Mouse (Mus musculus): ENCODE data around the gene Gm7544. TPM values are rescaled to one million over a fixed set of nuclear protein-coding genes. Genes with fewer than 3 reads are reported as not detected.
A peak's percentile ranks its signal among the peaks of the same experiment; 100 is the strongest.
"Not testable (repeated sequence)": the region's sequence is repeated elsewhere in the genome, so short reads cannot be mapped to it uniquely, and the experiment has no call there.

The Gm7544 gene
- polyA plus RNA-seq, 1 experiment from 2014 or later: not detected

GRCm38 (mm10) chr1:82975750-82976149, 19.9 kb upstream of the Gm7544 start:
- H3K27ac ChIP-seq (ENCODE audit: low read depth, low read length): no peak overlapping the region
- no peaks in the 10 kb centered on the region for H3K9me3 ChIP-seq (ENCODE audit: control insufficient read depth, low read length)
- no peaks in the 10 kb centered on the region for H3K36me3 ChIP-seq (ENCODE audit: control insufficient read depth, insufficient read depth, low read length)
- no peaks in the 10 kb centered on the region for H3K27me3 ChIP-seq (ENCODE audit: control insufficient read depth, insufficient read depth, low read length)
- ATAC-seq (ENCODE audit: insufficient read depth, low FRiP score, low TSS enrichment) (no peak), DNase-seq (ENCODE audit: low spot score) (no peak)
- H3K4me3 ChIP-seq (ENCODE audit: low read depth, low read length): no peak overlapping the region
- 87% methylated on average over 5 of the region's 5 CpGs for WGBS
- no peak overlapping the region for H3K9ac ChIP-seq (ENCODE audit: low read length)
- H3K4me2 ChIP-seq (ENCODE audit: low read depth): no peak overlapping the region
- H3K4me1 ChIP-seq (ENCODE audit: control insufficient read depth, insufficient read depth, low read length): no peaks in the 10 kb centered on the region

GRCm38 (mm10) chr1:82974342-82974741, 18.5 kb upstream of the Gm7544 start:
- ATAC-seq (ENCODE audit: insufficient read depth, low FRiP score, low TSS enrichment): no peak

GRCm38 (mm10) chr1:82973901-82974300, 18.1 kb upstream of the Gm7544 start:
- 75% methylated on average over 6 of the region's 6 CpGs for WGBS
- H3K27me3 ChIP-seq (ENCODE audit: control insufficient read depth, insufficient read depth, low read length): no peaks in the 10 kb centered on the region
- H3K4me1 ChIP-seq (ENCODE audit: control insufficient read depth, insufficient read depth, low read length): no peaks in the 10 kb centered on the region
- H3K4me2 ChIP-seq (ENCODE audit: low read depth): no peak overlapping the region
- H3K36me3 ChIP-seq (ENCODE audit: control insufficient read depth, insufficient read depth, low read length): no peaks in the 10 kb centered on the region
- no peaks in the 10 kb centered on the region for H3K9me3 ChIP-seq (ENCODE audit: control insufficient read depth, low read length)
- H3K4me3 ChIP-seq (ENCODE audit: low read depth, low read length): no peak overlapping the region
- no peak for ATAC-seq (ENCODE audit: insufficient read depth, low FRiP score, low TSS enrichment)
- DNase-seq (ENCODE audit: low spot score): no peak
- no peak overlapping the region for H3K9ac ChIP-seq (ENCODE audit: low read length)
- no peak overlapping the region for H3K27ac ChIP-seq (ENCODE audit: low read depth, low read length)

More at GRCm38 (mm10) chr1:82974342-82974741, 18.5 kb upstream of the Gm7544 start:
- H3K9ac ChIP-seq (ENCODE audit: low read length): no peak overlapping the region
- H3K4me2 ChIP-seq (ENCODE audit: low read depth): no peak overlapping the region
- no peaks in the 10 kb centered on the region for H3K9me3 ChIP-seq (ENCODE audit: control insufficient read depth, low read length)
- no peaks in the 10 kb centered on the region for H3K4me1 ChIP-seq (ENCODE audit: control insufficient read depth, insufficient read depth, low read length)
- WGBS: 90% methylated on average over 9 of the region's 9 CpGs
- H3K36me3 ChIP-seq (ENCODE audit: control insufficient read depth, insufficient read depth, low read length): no peaks in the 10 kb centered on the region
- H3K27ac ChIP-seq (ENCODE audit: low read depth, low read length): no peak overlapping the region
- no peak for DNase-seq (ENCODE audit: low spot score)
- H3K4me3 ChIP-seq (ENCODE audit: low read depth, low read length): no peak overlapping the region
- H3K27me3 ChIP-seq (ENCODE audit: control insufficient read depth, insufficient read depth, low read length): no peaks in the 10 kb centered on the region

- H3K4me3 ChIP-seq (ENCODE audit: low read depth, low read length): no peak overlapping the region
- no peaks in the 10 kb centered on the region for H3K4me1 ChIP-seq (ENCODE audit: control insufficient read depth, insufficient read depth, low read length)
- H3K9me3 ChIP-seq (ENCODE audit: control insufficient read depth, low read length): no peaks in the 10 kb centered on the region
- no peaks in the 10 kb centered on the region for H3K27me3 ChIP-seq (ENCODE audit: control insufficient read depth, insufficient read depth, low read length)
- no peak overlapping the region for H3K27ac ChIP-seq (ENCODE audit: low read depth, low read length)
- H3K4me2 ChIP-seq (ENCODE audit: low read depth): no peak overlapping the region
- DNase-seq (ENCODE audit: low spot score) (no peak), ATAC-seq (ENCODE audit: insufficient read depth, low FRiP score, low TSS enrichment) (no peak)
- H3K9ac ChIP-seq (ENCODE audit: low read length): no peak overlapping the region
- no peaks in the 10 kb centered on the region for H3K36me3 ChIP-seq (ENCODE audit: control insufficient read depth, insufficient read depth, low read length)
- 90% methylated on average over 1 of the region's 1 CpGs for WGBS
Observed at GRCm38 (mm10) chr1:82973244-82973643, 17.4 kb upstream of the Gm7544 start.

GRCm38 (mm10) chr1:82972046-82972445, 16.2 kb upstream of the Gm7544 start:
- H3K4me1 ChIP-seq (ENCODE audit: control insufficient read depth, insufficient read depth, low read length): no peaks in the 10 kb centered on the region
- no peak for ATAC-seq (ENCODE audit: insufficient read depth, low FRiP score, low TSS enrichment)
- no peaks in the 10 kb centered on the region for H3K36me3 ChIP-seq (ENCODE audit: control insufficient read depth, insufficient read depth, low read length)
- DNase-seq (ENCODE audit: low spot score): no peak
- H3K9me3 ChIP-seq (ENCODE audit: control insufficient read depth, low read length): no peaks in the 10 kb centered on the region
- no peaks in the 10 kb centered on the region for H3K27me3 ChIP-seq (ENCODE audit: control insufficient read depth, insufficient read depth, low read length)
- H3K9ac ChIP-seq (ENCODE audit: low read length): no peak overlapping the region
- H3K4me3 ChIP-seq (ENCODE audit: low read depth, low read length): no peak overlapping the region
- no peak overlapping the region for H3K27ac ChIP-seq (ENCODE audit: low read depth, low read length)
- 70% methylated on average over 4 of the region's 4 CpGs for WGBS
- H3K4me2 ChIP-seq (ENCODE audit: low read depth): no peak overlapping the region

GRCm38 (mm10) chr1:82966413-82966812, 10.6 kb upstream of the Gm7544 start:
- H3K4me3 ChIP-seq (ENCODE audit: low read depth, low read length): no peak overlapping the region
- no peak overlapping the region for H3K4me2 ChIP-seq (ENCODE audit: low read depth)
- 66% methylated on average over 3 of the region's 3 CpGs for WGBS
- H3K9me3 ChIP-seq (ENCODE audit: control insufficient read depth, low read length): no peaks in the 10 kb centered on the region
- no peak for DNase-seq (ENCODE audit: low spot score)
- H3K4me1 ChIP-seq (ENCODE audit: control insufficient read depth, insufficient read depth, low read length): no peaks in the 10 kb centered on the region
- peak; percentile 41; the same call in 1 of the 2 replicates for ATAC-seq (ENCODE audit: insufficient read depth, low FRiP score, low TSS enrichment)
- H3K27me3 ChIP-seq (ENCODE audit: control insufficient read depth, insufficient read depth, low read length): no peaks in the 10 kb centered on the region
- H3K27ac ChIP-seq (ENCODE audit: low read depth, low read length): no peak overlapping the region
- H3K36me3 ChIP-seq (ENCODE audit: control insufficient read depth, insufficient read depth, low read length): no peaks in the 10 kb centered on the region
- H3K9ac ChIP-seq (ENCODE audit: low read length): no peak overlapping the region

- H3K36me3 ChIP-seq (ENCODE audit: control insufficient read depth, insufficient read depth, low read length): no peaks in the 10 kb centered on the region
- H3K4me3 ChIP-seq (ENCODE audit: low read depth, low read length): no peak within 1 kb of the TSS
- DNase-seq (ENCODE audit: low spot score) (no peak), ATAC-seq (ENCODE audit: insufficient read depth, low FRiP score, low TSS enrichment) (no peak)
- no peak within 1 kb of the TSS for H3K27ac ChIP-seq (ENCODE audit: low read depth, low read length)
- H3K9ac ChIP-seq (ENCODE audit: low read length): no peak within 1 kb of the TSS
- no peaks in the 10 kb centered on the region for H3K27me3 ChIP-seq (ENCODE audit: control insufficient read depth, insufficient read depth, low read length)
- WGBS: 86% methylated on average over 11 of the region's 11 CpGs
- H3K9me3 ChIP-seq (ENCODE audit: control insufficient read depth, low read length): no peaks in the 10 kb centered on the region
- no peak within 1 kb of the TSS for H3K4me2 ChIP-seq (ENCODE audit: low read depth)
- no peaks in the 10 kb centered on the region for H3K4me1 ChIP-seq (ENCODE audit: control insufficient read depth, insufficient read depth, low read length)
Observed at GRCm38 (mm10) chr1:82959870-82960385, 4.1 kb upstream of the Gm7544 start, which contains the start of gene Gm47955. Gene Gm47955 (plus strand): TSS chr1:82960286.

- no peak for DNase-seq (ENCODE audit: low spot score)
- H3K9ac ChIP-seq (ENCODE audit: low read length): no peak overlapping the region
- H3K36me3 ChIP-seq (ENCODE audit: control insufficient read depth, insufficient read depth, low read length): no peaks in the 10 kb centered on the region
- ATAC-seq (ENCODE audit: insufficient read depth, low FRiP score, low TSS enrichment): no peak
- no peak overlapping the region for H3K4me3 ChIP-seq (ENCODE audit: low read depth, low read length)
- H3K9me3 ChIP-seq (ENCODE audit: control insufficient read depth, low read length): no peaks in the 10 kb centered on the region
- H3K4me1 ChIP-seq (ENCODE audit: control insufficient read depth, insufficient read depth, low read length): no peaks in the 10 kb centered on the region
- H3K27ac ChIP-seq (ENCODE audit: low read depth, low read length): no peak overlapping the region
- H3K4me2 ChIP-seq (ENCODE audit: low read depth): no peak overlapping the region
- WGBS: 90% methylated on average over 2 of the region's 2 CpGs
- no peaks in the 10 kb centered on the region for H3K27me3 ChIP-seq (ENCODE audit: control insufficient read depth, insufficient read depth, low read length)
Observed at GRCm38 (mm10) chr1:82948601-82949000, 7.2 kb downstream of the Gm7544 start.

- H3K9me3 ChIP-seq (ENCODE audit: control insufficient read depth, low read length); H3K27me3 ChIP-seq (ENCODE audit: control insufficient read depth, insufficient read depth, low read length); H3K27ac ChIP-seq (ENCODE audit: low read depth, low read length); DNase-seq (ENCODE audit: low spot score); H3K4me1 ChIP-seq (ENCODE audit: control insufficient read depth, insufficient read depth, low read length); ATAC-seq (ENCODE audit: insufficient read depth, low FRiP score, low TSS enrichment); H3K36me3 ChIP-seq (ENCODE audit: control insufficient read depth, insufficient read depth, low read length); H3K9ac ChIP-seq (ENCODE audit: low read length); H3K4me2 ChIP-seq (ENCODE audit: low read depth); H3K4me3 ChIP-seq (ENCODE audit: low read depth, low read length): not testable (repeated sequence)
- 100% methylated on average over 2 of the region's 2 CpGs for WGBS
Observed at GRCm38 (mm10) chr1:82946029-82946428, 9.8 kb downstream of the Gm7544 start.
